9 mouse cellular contexts compared by ENCODE assay signal in genomic region chr13:52024349-52024748, GRCm38 (mm10).
DNase-seq lines count a peak whose midpoint lies in the region; ATAC-seq and TF ChIP-seq lines count a peak whose summit lies in the region.
"Had no signal": no experiment of that assay in that cellular context is flagged by ENCODE, and none has a peak within 500 bp of the region (broad histone marks: within the 10 kb centered on the region; RNA-seq: fewer than 3 reads in every experiment).

No protein-coding gene starts in this region.

- H3K27me3 ChIP-seq in midbrain, postnatal 0 days (ENCODE audit: insufficient read depth, low read length), result 0 out of 2 replicates have a peak, but pooled peaks cover 3% of the 10 kb centered on the region
- no peaks in the 10 kb centered on the region for H3K27me3 ChIP-seq in midbrain, embryonic 16.5 days (ENCODE audit: control insufficient read depth, insufficient read depth, low read depth, low read length)
- H3K27me3 ChIP-seq in intestine, embryonic 16.5 days (replicated peaks; ENCODE audit: control insufficient read depth, insufficient read depth, low read length), result no peaks in the 10 kb centered on the region

- no peak overlapping the region for H3K4me3 ChIP-seq in midbrain, postnatal 0 days (ENCODE audit: low read depth, low read length)
- no peak overlapping the region for H3K4me3 ChIP-seq in midbrain, embryonic 16.5 days (ENCODE audit: low read depth, low read length)
- no peak overlapping the region for H3K4me3 ChIP-seq in intestine, embryonic 16.5 days (ENCODE audit: low read length)

- H3K9ac ChIP-seq in midbrain, postnatal 0 days (replicated peaks; ENCODE audit: low read length, poor library complexity, severe bottlenecking), result no peak overlapping the region
- no peak overlapping the region for H3K9ac ChIP-seq in midbrain, embryonic 16.5 days (ENCODE audit: low read depth, low read length)
- H3K9ac ChIP-seq in intestine, embryonic 16.5 days (ENCODE audit: low read depth, low read length), result peak overlapping the region; percentile 42; the same call in 1 of the 2 replicates

- 49% methylated on average over 2 of the region's 2 CpGs for WGBS in midbrain, postnatal 0 days
- WGBS in midbrain, embryonic 16.5 days, result 60% methylated on average over 2 of the region's 2 CpGs
- WGBS in intestine, embryonic 16.5 days, result 7% methylated on average over 2 of the region's 2 CpGs

- no peak; the same call in 1 of the 2 replicates for ATAC-seq in midbrain, postnatal 0 days (ENCODE audit: low FRiP score)
- ATAC-seq in midbrain, embryonic 16.5 days, result no peak
- peak; percentile 85 for ATAC-seq in intestine, embryonic 16.5 days

- TF ChIP-seq CTCF in midbrain, postnatal 0 days (IDR thresholded peaks at IDR 0.05), result no peak

- no peaks in the 10 kb centered on the region for H3K36me3 ChIP-seq in midbrain, postnatal 0 days (ENCODE audit: insufficient read depth, low read length)
- no peaks in the 10 kb centered on the region for H3K36me3 ChIP-seq in midbrain, embryonic 16.5 days (ENCODE audit: control insufficient read depth, insufficient read depth, low read length)
- no peaks in the 10 kb centered on the region for H3K36me3 ChIP-seq in intestine, embryonic 16.5 days (ENCODE audit: control insufficient read depth, insufficient read depth, low read length)
- H3K36me3 ChIP-seq: G1E had no signal

- H3K4me2 ChIP-seq in midbrain, postnatal 0 days (ENCODE audit: low read depth, low read length, poor library complexity, severe bottlenecking), result no peak overlapping the region
- no peak overlapping the region for H3K4me2 ChIP-seq in midbrain, embryonic 16.5 days (ENCODE audit: low read length)
- peak overlapping the region; percentile 32 for H3K4me2 ChIP-seq in intestine, embryonic 16.5 days (ENCODE audit: low read depth, low read length)

- intact Hi-C loops in left cerebral cortex, postnatal 14 days (cut with DNase I), result loop anchor here (5.0 kb wide), 1 partner anchor 177 kb away; the partner anchor contains the start of gene Gadd45g

- H3K27ac ChIP-seq in midbrain, postnatal 0 days (ENCODE audit: low read depth, low read length), result peak overlapping the region; percentile 14; the same call in 1 of the 2 replicates
- no peak overlapping the region for H3K27ac ChIP-seq in midbrain, embryonic 16.5 days (ENCODE audit: low read length)
- peak overlapping the region; percentile 95 for H3K27ac ChIP-seq in intestine, embryonic 16.5 days (ENCODE audit: low read length)

- H3K4me1 ChIP-seq in midbrain, postnatal 0 days (ENCODE audit: insufficient read depth, low read length), result no peaks in the 10 kb centered on the region
- H3K4me1 ChIP-seq in midbrain, embryonic 16.5 days (ENCODE audit: control insufficient read depth, insufficient read depth, low read length), result peaks cover 19% of the 10 kb centered on the region
- H3K4me1 ChIP-seq in intestine, embryonic 16.5 days (ENCODE audit: control insufficient read depth, insufficient read depth, low read length), result peaks cover 23% of the 10 kb centered on the region

- peak; percentile 67 for DNase-seq in midbrain, postnatal 0 days (ENCODE audit: low spot score)
- DNase-seq in gastrocnemius, adult 8-10 months (ENCODE audit: low spot score in 2 of 2), result peak; percentile 55 to 58
- DNase-seq in lung, adult 18-20 months, result peak; percentile 83 to 89
- peak; percentile 47 for DNase-seq in urinary bladder, postnatal 25 days (ENCODE audit: low spot score)
- DNase-seq in left cerebral cortex, adult 8-10 months (ENCODE audit: low spot score in 2 of 2), result no peak
- DNase-seq in left cerebral cortex, postnatal 14 days (ENCODE audit: low spot score in 2 of 2), result no peak

- no peaks in the 10 kb centered on the region for H3K9me3 ChIP-seq in midbrain, postnatal 0 days (ENCODE audit: low read length)
- H3K9me3 ChIP-seq in midbrain, embryonic 16.5 days (replicated peaks; ENCODE audit: control insufficient read depth, low read length, poor library complexity, severe bottlenecking), result no peaks in the 10 kb centered on the region
- H3K9me3 ChIP-seq in intestine, embryonic 16.5 days (ENCODE audit: control insufficient read depth, low read length), result no peaks in the 10 kb centered on the region
- H3K9me3 ChIP-seq: G1E had no signal

Comparison
In these comparisons a context has a peak if more than half of its experiments do, and no peak if none do; other contexts are left out.
1. DNase-seq: peak in midbrain, postnatal 0 days (single experiment), gastrocnemius, adult 8-10 months (2 of 2), lung, adult 18-20 months (2 of 2) and urinary bladder, postnatal 25 days (single experiment); none in left cerebral cortex, adult 8-10 months (0 of 2) and left cerebral cortex, postnatal 14 days (0 of 2).